Mouse (Mus musculus): ENCODE measurements around the gene Znhit1. TPM values are rescaled to one million over a fixed set of nuclear protein-coding genes. Genes with fewer than 3 reads are reported as not detected.

The Znhit1 gene
- polyA plus RNA-seq, 1 experiment from 2014 or later, result 109 TPM

DNA sequence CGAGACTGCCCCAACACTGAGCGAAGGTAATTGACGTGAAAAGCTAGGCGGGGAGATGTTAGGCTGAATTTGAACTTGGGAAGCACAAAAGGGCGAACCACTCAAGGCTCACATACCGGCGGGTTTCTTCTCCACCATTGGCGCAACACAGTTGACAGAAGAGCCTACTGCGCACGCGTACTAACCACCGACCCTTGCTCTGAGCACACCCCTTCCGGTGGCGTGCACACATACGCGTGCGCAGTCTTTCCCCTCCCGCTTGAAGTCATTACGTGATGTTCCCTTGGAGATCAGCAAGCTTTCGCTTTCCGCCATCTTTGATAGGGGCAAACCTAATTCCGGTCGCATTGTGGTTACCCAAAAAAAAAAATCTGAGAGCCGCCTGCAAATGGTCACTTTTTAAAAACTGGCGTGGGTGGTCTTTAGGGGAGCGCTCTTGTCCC is 1.1 kb downstream of the Znhit1 start, which contains the start of gene Plod3:
TSS of gene Plod3 (plus strand) at position 325 of the 443 bp plus-strand sequence.
- Histone ChIP-seq H3K27me3 (no peaks in the 10 kb centered on the region), H3K4me3 (replicated peaks) (peak within 1 kb of the TSS; percentile 87), H3K4me2 (peak within 1 kb of the TSS; percentile 87), H3K36me3 (peaks cover 58% of the 10 kb centered on the region), H3K4me1 (replicated peaks) (peaks cover 15% of the 10 kb centered on the region), H3K9me3 (no peaks in the 10 kb centered on the region), H3K9ac (replicated peaks) (peak within 1 kb of the TSS; percentile 96), H3K27ac (peak within 1 kb of the TSS; percentile 99)
- ATAC-seq (ENCODE audit: insufficient number of reproducible peaks, insufficient read depth, low FRiP score, low TSS enrichment, low read depth), result peak; percentile 82
- WGBS, result under 1% methylated on average over 26 of the region's 26 CpGs

DNA sequence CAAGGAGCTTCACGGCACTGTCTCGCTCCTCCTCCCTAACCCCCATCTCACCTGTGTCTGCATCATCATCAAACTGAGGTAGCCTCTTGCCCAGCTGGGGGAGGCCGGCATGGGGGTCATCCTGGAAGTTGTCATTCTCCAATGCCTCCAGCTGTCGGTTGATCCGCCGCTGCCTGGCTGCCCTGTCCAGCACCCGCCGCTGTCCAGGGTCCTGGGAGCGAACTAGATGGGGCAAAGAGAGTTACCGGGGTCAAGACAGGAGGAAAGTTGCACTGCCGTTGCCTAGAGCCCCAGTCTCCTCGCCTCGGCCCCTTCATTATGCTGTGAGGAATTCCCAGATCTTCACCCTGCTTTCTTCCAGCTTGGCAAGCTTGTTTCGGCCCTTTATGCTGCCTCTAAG is 3.0 kb downstream of the Znhit1 start:
- Histone ChIP-seq H3K9me3 (no peaks in the 10 kb centered on the region), H3K36me3 (peaks cover 54% of the 10 kb centered on the region), H3K4me3 (replicated peaks) (no peak overlapping the region), H3K27me3 (no peaks in the 10 kb centered on the region), H3K27ac (no peak overlapping the region), H3K4me2 (no peak overlapping the region), H3K9ac (replicated peaks) (no peak overlapping the region), H3K4me1 (replicated peaks) (peaks cover 15% of the 10 kb centered on the region)
- WGBS, result 47% methylated on average over 14 of the region's 14 CpGs
- ATAC-seq (ENCODE audit: insufficient number of reproducible peaks, insufficient read depth, low FRiP score, low TSS enrichment, low read depth), result no peak

DNA sequence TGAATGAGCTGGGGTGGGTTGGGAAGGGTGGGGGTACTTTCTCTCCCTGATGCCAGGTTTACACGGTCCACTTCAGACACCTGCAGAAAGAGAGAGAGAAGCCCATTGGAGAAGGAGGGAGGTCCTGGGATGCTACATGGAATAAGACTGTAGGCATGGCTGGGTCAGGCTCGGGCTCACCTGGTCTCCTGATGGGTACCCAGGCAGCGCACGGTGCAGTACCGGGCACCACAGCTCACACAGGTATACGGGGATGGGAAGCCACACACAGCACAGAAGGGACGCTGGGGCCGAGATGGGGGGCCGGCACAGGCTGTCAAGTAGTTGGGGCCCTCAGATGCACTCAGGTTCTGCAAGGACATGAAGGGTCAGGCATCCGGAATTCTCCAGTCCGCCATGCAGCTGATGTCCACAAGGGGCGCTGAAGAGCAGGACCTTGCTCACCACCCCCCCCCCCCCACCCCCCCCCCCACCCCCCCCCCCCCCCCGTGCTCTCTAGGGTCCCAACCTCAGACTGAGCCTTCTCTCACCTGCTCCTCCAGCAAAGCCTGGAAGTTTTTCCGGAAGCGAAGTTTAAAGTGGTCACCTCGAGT is 5.4 kb downstream of the Znhit1 start:
- H3K27me3 ChIP-seq, result no peaks in the 10 kb centered on the region
- H3K27ac ChIP-seq, result no peak overlapping the region
- no peak overlapping the region for H3K4me2 ChIP-seq
- 59% methylated on average over 14 of the region's 16 CpGs for WGBS
- H3K9ac ChIP-seq (replicated peaks), result no peak overlapping the region
- H3K9me3 ChIP-seq, result no peaks in the 10 kb centered on the region
- H3K4me3 ChIP-seq (replicated peaks), result no peak overlapping the region
- ATAC-seq (ENCODE audit: insufficient number of reproducible peaks, insufficient read depth, low FRiP score, low TSS enrichment, low read depth), result no peak
- H3K4me1 ChIP-seq (replicated peaks), result peaks cover 5% of the 10 kb centered on the region
- peaks cover 41% of the 10 kb centered on the region for H3K36me3 ChIP-seq

- H3K36me3 ChIP-seq, result peaks cover 41% of the 10 kb centered on the region
- peaks cover 1% of the 10 kb centered on the region for H3K4me1 ChIP-seq (replicated peaks)
- no peaks in the 10 kb centered on the region for H3K27me3 ChIP-seq
- no peak for ATAC-seq (ENCODE audit: insufficient number of reproducible peaks, insufficient read depth, low FRiP score, low TSS enrichment, low read depth)
- H3K27ac ChIP-seq, result no peak overlapping the region
- H3K4me3 ChIP-seq (replicated peaks), result no peak overlapping the region
- no peak overlapping the region for H3K9ac ChIP-seq (replicated peaks)
- WGBS, result 90% methylated on average over 8 of the region's 8 CpGs
- H3K9me3 ChIP-seq, result no peaks in the 10 kb centered on the region
- no peak overlapping the region for H3K4me2 ChIP-seq
Measured at GRCm38 (mm10) chr5:136980974-136981373, 6.8 kb downstream of the Znhit1 start.

GRCm38 (mm10) chr5:136979762-136980161 is 8.1 kb downstream of the Znhit1 start:
- H3K4me1 ChIP-seq (replicated peaks), result no peaks in the 10 kb centered on the region
- peaks cover 39% of the 10 kb centered on the region for H3K36me3 ChIP-seq
- H3K4me3 ChIP-seq (replicated peaks), result no peak overlapping the region
- H3K9me3 ChIP-seq, result no peaks in the 10 kb centered on the region
- no peak overlapping the region for H3K4me2 ChIP-seq
- no peaks in the 10 kb centered on the region for H3K27me3 ChIP-seq
- 68% methylated on average over 2 of the region's 2 CpGs for WGBS
- no peak overlapping the region for H3K27ac ChIP-seq
- H3K9ac ChIP-seq (replicated peaks), result no peak overlapping the region
- no peak for ATAC-seq (ENCODE audit: insufficient number of reproducible peaks, insufficient read depth, low FRiP score, low TSS enrichment, low read depth)

GRCm38 (mm10) chr5:136977769-136978168 is 10.1 kb downstream of the Znhit1 start:
- ATAC-seq (ENCODE audit: insufficient number of reproducible peaks, insufficient read depth, low FRiP score, low TSS enrichment, low read depth), result no peak
- Histone ChIP-seq H3K9ac (replicated peaks) (no peak overlapping the region), H3K4me3 (replicated peaks) (no peak overlapping the region), H3K4me2 (no peak overlapping the region), H3K9me3 (no peaks in the 10 kb centered on the region), H3K36me3 (peaks cover 22% of the 10 kb centered on the region), H3K4me1 (replicated peaks) (no peaks in the 10 kb centered on the region), H3K27ac (no peak overlapping the region), H3K27me3 (no peaks in the 10 kb centered on the region)
- WGBS, result 84% methylated on average over 4 of the region's 4 CpGs

DNA sequence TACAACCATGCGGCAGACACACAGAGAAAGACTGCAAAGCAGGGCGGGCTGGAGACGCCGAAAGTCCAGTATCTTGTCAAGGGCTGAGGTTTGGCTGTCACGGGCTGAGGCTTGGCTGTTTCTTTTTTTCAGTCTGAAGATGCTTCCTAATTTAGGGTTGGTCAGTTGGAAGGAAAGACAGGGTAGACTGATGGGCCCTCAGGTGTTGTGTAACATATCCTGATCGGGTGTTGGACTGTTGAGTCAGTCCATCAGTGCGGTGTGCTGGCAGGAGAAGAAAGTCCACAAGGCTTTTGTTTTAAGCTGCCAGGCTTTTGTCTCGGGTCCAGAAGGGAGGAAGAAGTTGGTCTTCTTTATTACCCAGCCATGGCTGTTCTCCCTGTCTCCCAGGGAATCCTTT is 14.2 kb downstream of the Znhit1 start:
- Histone ChIP-seq H3K9me3 (no peaks in the 10 kb centered on the region), H3K9ac (replicated peaks) (no peak overlapping the region), H3K27ac (no peak overlapping the region), H3K4me1 (replicated peaks) (no peaks in the 10 kb centered on the region), H3K36me3 (no peaks in the 10 kb centered on the region; the same call in 1 of the 2 replicates), H3K27me3 (no peaks in the 10 kb centered on the region), H3K4me2 (no peak overlapping the region), H3K4me3 (replicated peaks) (no peak overlapping the region)
- 83% methylated on average over 8 of the region's 8 CpGs for WGBS
- no peak for ATAC-seq (ENCODE audit: insufficient number of reproducible peaks, insufficient read depth, low FRiP score, low TSS enrichment, low read depth)

GRCm38 (mm10) chr5:136970703-136971102 is 17.1 kb downstream of the Znhit1 start:
- Histone ChIP-seq H3K4me3 (replicated peaks) (no peak overlapping the region), H3K4me2 (no peak overlapping the region), H3K27ac (no peak overlapping the region), H3K4me1 (replicated peaks) (peaks cover 5% of the 10 kb centered on the region; the same call in 1 of the 2 replicates), H3K27me3 (no peaks in the 10 kb centered on the region), H3K36me3 (peaks cover 19% of the 10 kb centered on the region), H3K9me3 (no peaks in the 10 kb centered on the region), H3K9ac (replicated peaks) (no peak overlapping the region)
- WGBS, result 74% methylated on average over 1 of the region's 1 CpGs
- ATAC-seq (ENCODE audit: insufficient number of reproducible peaks, insufficient read depth, low FRiP score, low TSS enrichment, low read depth), result no peak

- 76% methylated on average over 10 of the region's 10 CpGs for WGBS
- H3K9ac ChIP-seq (replicated peaks), result no peak overlapping the region
- no peak overlapping the region for H3K27ac ChIP-seq
- H3K36me3 ChIP-seq, result peaks cover 47% of the 10 kb centered on the region
- no peak for ATAC-seq (ENCODE audit: insufficient number of reproducible peaks, insufficient read depth, low FRiP score, low TSS enrichment, low read depth)
- H3K4me3 ChIP-seq (replicated peaks), result no peak overlapping the region
- H3K9me3 ChIP-seq, result no peaks in the 10 kb centered on the region
- H3K4me1 ChIP-seq (replicated peaks), result peaks cover 12% of the 10 kb centered on the region
- H3K27me3 ChIP-seq, result no peaks in the 10 kb centered on the region
- H3K4me2 ChIP-seq, result no peak overlapping the region
Measured at GRCm38 (mm10) chr5:136967592-136967991, 20.2 kb downstream of the Znhit1 start.

GRCm38 (mm10) chr5:136966861-136967455 is 20.9 kb downstream of the Znhit1 start:
- Histone ChIP-seq H3K27me3 (no peaks in the 10 kb centered on the region), H3K4me2 (no peak overlapping the region), H3K27ac (0 out of 2 replicates have a peak overlapping the region, but pooled peaks have one; percentile 23), H3K36me3 (peaks cover 47% of the 10 kb centered on the region), H3K9ac (replicated peaks) (no peak overlapping the region), H3K4me1 (replicated peaks) (peaks cover 12% of the 10 kb centered on the region), H3K9me3 (no peaks in the 10 kb centered on the region), H3K4me3 (replicated peaks) (no peak overlapping the region)
- ATAC-seq (ENCODE audit: insufficient number of reproducible peaks, insufficient read depth, low FRiP score, low TSS enrichment, low read depth), result no peak
- 89% methylated on average over 4 of the region's 4 CpGs for WGBS

GRCm38 (mm10) chr5:136966331-136966730 is 21.5 kb downstream of the Znhit1 start, which contains the start of gene Cldn15:
Cldn15 (plus strand) TSS chr5:136966616.
- ATAC-seq (ENCODE audit: insufficient number of reproducible peaks, insufficient read depth, low FRiP score, low TSS enrichment, low read depth), result no peak
- no peaks in the 10 kb centered on the region for H3K9me3 ChIP-seq
- H3K36me3 ChIP-seq, result peaks cover 47% of the 10 kb centered on the region
- H3K4me2 ChIP-seq, result no peak within 1 kb of the TSS
- no peak within 1 kb of the TSS for H3K9ac ChIP-seq (replicated peaks)
- no peaks in the 10 kb centered on the region for H3K27me3 ChIP-seq
- no peak within 1 kb of the TSS for H3K4me3 ChIP-seq (replicated peaks)
- H3K4me1 ChIP-seq (replicated peaks), result peaks cover 16% of the 10 kb centered on the region
- 73% methylated on average over 6 of the region's 6 CpGs for WGBS
- 0 out of 2 replicates have a peak within 1 kb of the TSS, but pooled peaks have one; percentile 23 for H3K27ac ChIP-seq
